Mouse (Mus musculus) myocyte (in vitro differentiated cells): ENCODE measurements around the gene Jph4.

Experiments
- E2F4 ChIP-seq: IDR thresholded peaks from one replicate; pipeline ENCODE4 v1.6.1; 2011; ENCODE audit warnings: mild to moderate bottlenecking, control low read depth, moderate library complexity; ENCODE audit not compliant: insufficient read depth
- MAX ChIP-seq: IDR thresholded peaks from one replicate; pipeline ENCODE4 v1.6.1; 2011; ENCODE audit warnings: low read depth, mild to moderate bottlenecking, control low read depth
- MYOD1 ChIP-seq, 3 experiments: IDR thresholded peaks; one replicate each; pipeline ENCODE4 v1.6.1; 2011; ENCODE audit warnings: control low read depth in 2 of 3, low read depth in 2 of 3, mild to moderate bottlenecking in 2 of 3, moderate library complexity in 1 of 3; ENCODE audit not compliant: insufficient read length in 2 of 3, control insufficient read depth in 1 of 3
- POLR2A ChIP-seq: IDR thresholded peaks from one replicate; pipeline ENCODE4 v1.6.1; 2011; ENCODE audit warnings: low read depth, mild to moderate bottlenecking, control low read depth, moderate library complexity; ENCODE audit not compliant: insufficient read length
- POLR2AphosphoS2 ChIP-seq: IDR thresholded peaks from one replicate; pipeline ENCODE4 v1.6.1; 2011; ENCODE audit warnings: low read depth, control low read depth; ENCODE audit not compliant: insufficient read length
- TCF12 ChIP-seq: IDR thresholded peaks from one replicate; pipeline ENCODE4 v1.6.1; 2011; ENCODE audit warnings: mild to moderate bottlenecking, control low read depth; ENCODE audit not compliant: poor library complexity, insufficient read depth, severe bottlenecking
- TCF3 ChIP-seq: IDR thresholded peaks from one replicate; pipeline ENCODE4 v1.6.1; 2011; ENCODE audit warnings: low read depth, control low read depth; ENCODE audit not compliant: insufficient read length
- USF1 ChIP-seq: IDR thresholded peaks from one replicate; pipeline ENCODE4 v1.6.1; 2011; ENCODE audit warnings: low read depth, mild to moderate bottlenecking, control low read depth, moderate library complexity

GRCm38 (mm10) chr14:55157322-55158065, 40.8 kb upstream of the Jph4 start:
- TF ChIP-seq POLR2A (no peak), TCF3 (peak; percentile 38), USF1 (no peak), MYOD1 (IDR thresholded peaks at IDR 0.05; ENCODE audit: control insufficient read depth in 1 of 3, insufficient read length in 2 of 3, low read depth in 2 of 3) (peak; percentile 58 to 94 (median 82)), POLR2AphosphoS2 (no peak), E2F4 (no peak), TCF12 (peak; percentile 22), MAX (no peak)
